Comparison of ENCODE assay signal across 8 mouse cellular contexts in genomic region chr4:126753268-126754230, GRCm38 (mm10). TPM values are rescaled to one million over a fixed set of nuclear protein-coding genes. Genes with fewer than 3 reads are reported as not detected.
A peak's percentile ranks its signal among the peaks of the same experiment; 100 is the strongest.
DNase-seq lines count a peak whose midpoint lies in the region; ATAC-seq lines count a peak whose summit lies in the region.

TSS of gene Ncdn (minus strand) at chr4:126753438.
TSS of gene AU040320 (plus strand) at chr4:126753544.

- no peaks in the 10 kb centered on the region for H3K36me3 ChIP-seq in hindbrain, embryonic 11.5 days (ENCODE audit: control insufficient read depth, insufficient read depth, low read length)

- H3K4me1 ChIP-seq in hindbrain, embryonic 11.5 days (replicated peaks; ENCODE audit: control insufficient read depth, insufficient read depth, low read length): peaks cover 9% of the 10 kb centered on the region; the same call in 1 of the 2 replicates

- H3K9me3 ChIP-seq in hindbrain, embryonic 11.5 days (ENCODE audit: control insufficient read depth, low read length): no peaks in the 10 kb centered on the region

- H3K27ac ChIP-seq in hindbrain, embryonic 11.5 days (ENCODE audit: low read depth, low read length): peak within 1 kb of the TSS; percentile 94

- peak within 1 kb of the TSS; percentile 70 for H3K9ac ChIP-seq in hindbrain, embryonic 11.5 days (ENCODE audit: low read depth, low read length)

- DNase-seq in MN1 (ENCODE audit: low spot score): peak; percentile 95
- DNase-seq in cerebellum, adult 9-10 months: peak; percentile 99
- DNase-seq in frontal cortex, adult 2 months (ENCODE audit: extremely low spot score in 1 of 2, low spot score in 1 of 2): peak; percentile 95 to 98
- peak; percentile 96 for DNase-seq in hindbrain, embryonic 11.5 days (ENCODE audit: low spot score)
- peak; percentile 98 to 99 for DNase-seq in layer of hippocampus, postnatal 14 days (ENCODE audit: low spot score in 2 of 2)
- peak; percentile 96 for DNase-seq in lung, postnatal 14 days
- DNase-seq in retina, adult 2 months (ENCODE audit: low read depth, low spot score): peak; percentile 89
- DNase-seq in thymus, postnatal 36 days: peak; percentile 96 to 97

- peak; percentile 97 for ATAC-seq in hindbrain, embryonic 11.5 days (ENCODE audit: low FRiP score)

- H3K27me3 ChIP-seq in hindbrain, embryonic 11.5 days (ENCODE audit: control insufficient read depth, insufficient read depth, low read length): no peaks in the 10 kb centered on the region

- peak within 1 kb of the TSS; percentile 66 for H3K4me3 ChIP-seq in hindbrain, embryonic 11.5 days (ENCODE audit: low read depth, low read length)

- under 1% methylated on average over 69 of the region's 71 CpGs for WGBS in hindbrain, embryonic 11.5 days

- H3K4me2 ChIP-seq in hindbrain, embryonic 11.5 days (replicated peaks; ENCODE audit: low read depth, low read length): peak within 1 kb of the TSS; percentile 94

RNA-seq across cellular contexts. Expression of gene Ncdn, which starts in this region (rescaled TPM):
- polyA plus RNA-seq in frontal cortex, adult 2 months (2012; rRNA removed): 953 and 983 TPM in 2 replicates
- 24.5 and 27.0 TPM in 2 replicates for polyA plus RNA-seq in hindbrain, embryonic 11.5 days (2014; fragmentation: Nextera tagmentation; extraction: Ambion mirVana)
- total RNA-seq in layer of hippocampus, postnatal 14 days (2021): 1,000 to 10,000 TPM; 1,231 to 1,244 TPM

RNA-seq across cellular contexts. Expression of gene AU040320, which starts in this region (rescaled TPM):
- polyA plus RNA-seq in frontal cortex, adult 2 months (2012; rRNA removed): 50.5 and 53.4 TPM in 2 replicates
- 28.1 and 28.6 TPM in 2 replicates for polyA plus RNA-seq in hindbrain, embryonic 11.5 days (2014; fragmentation: Nextera tagmentation; extraction: Ambion mirVana)
- 10 to 100 TPM; 59.2 to 59.4 TPM for total RNA-seq in layer of hippocampus, postnatal 14 days (2021)

Comparison
In these comparisons a context has a peak if more than half of its experiments do, and no peak if none do; other contexts are left out.
1. Peak in every context shown above with its lines: DNase-seq, ATAC-seq, H3K4me3 ChIP-seq and H3K27ac ChIP-seq.
2. RNA of gene Ncdn (polyA plus RNA-seq): 953 to 983 TPM in frontal cortex, adult 2 months; 24.5 to 27.0 TPM in hindbrain, embryonic 11.5 days; every median in the first group is over 10 times any median in the second.